Mouse (Mus musculus) mature B cell (primary cell): ENCODE results near the gene Myo1e.
"Not testable (repeated sequence)": the region's sequence is repeated elsewhere in the genome, so short reads cannot be mapped to it uniquely, and the experiment has no call there.

Source experiments
- in situ Hi-C: fragments of 300-500 bp; cut with MboI; formaldehyde crosslinking; loops from 2 replicates; pipeline ENCODE4 v1.14.3; 2019

Myo1e gene

GRCm38 (mm10) chr9:70249881-70250681, 42.9 kb downstream of the Myo1e start:
- in situ Hi-C loops = no loop called here

DNA sequence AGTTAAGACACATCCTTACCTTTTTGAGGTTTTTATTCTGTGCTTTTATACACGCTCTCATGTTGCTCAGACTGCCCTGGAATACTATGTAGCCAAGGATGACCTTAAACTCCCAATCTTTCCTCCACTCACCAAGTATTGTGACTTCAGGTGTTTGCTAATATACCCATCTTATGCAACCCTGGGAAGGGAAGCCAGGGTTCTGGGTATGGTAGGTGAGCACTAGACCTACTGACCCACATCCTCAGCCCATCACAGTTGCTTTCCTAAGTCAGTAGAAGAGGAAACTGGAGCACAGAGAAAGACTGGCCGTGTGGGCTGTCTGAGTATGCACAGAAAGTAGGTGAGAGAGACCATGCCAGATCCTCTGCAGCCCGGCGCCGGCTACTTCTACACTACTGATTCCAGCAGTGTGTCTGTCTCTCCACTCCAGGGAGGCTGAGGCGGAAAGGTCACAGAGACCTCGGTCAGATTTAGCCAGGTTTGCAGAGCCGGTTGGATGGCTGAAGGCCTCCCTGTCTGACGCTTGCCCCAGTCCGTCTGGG, 44.4 kb downstream of the Myo1e start:
- in situ Hi-C loops = no loop called here

- in situ Hi-C loops = no loop called here
Measured at GRCm38 (mm10) chr9:70253016-70253415, 45.9 kb downstream of the Myo1e start.

DNA sequence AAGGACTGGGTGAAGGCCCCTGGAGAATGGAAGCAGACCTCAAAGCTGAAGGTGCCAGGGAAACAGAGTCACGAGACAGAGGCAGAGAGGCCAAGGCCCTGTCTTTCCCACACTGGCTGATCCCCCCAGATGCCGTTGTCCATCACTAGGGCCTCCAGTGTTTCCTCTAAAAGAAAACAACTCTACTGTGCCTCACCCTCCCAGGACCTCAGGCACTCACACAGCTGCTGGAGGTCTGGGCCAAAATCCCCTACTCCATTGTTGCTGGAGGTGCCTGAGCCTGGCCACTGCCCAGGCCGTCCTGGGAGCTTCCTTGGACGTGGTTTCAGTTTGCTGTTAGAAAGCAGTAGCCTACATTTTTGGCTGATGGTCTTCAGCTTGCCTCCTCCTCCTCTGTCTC, 47.9 kb downstream of the Myo1e start:
- in situ Hi-C loops = no loop called here

DNA sequence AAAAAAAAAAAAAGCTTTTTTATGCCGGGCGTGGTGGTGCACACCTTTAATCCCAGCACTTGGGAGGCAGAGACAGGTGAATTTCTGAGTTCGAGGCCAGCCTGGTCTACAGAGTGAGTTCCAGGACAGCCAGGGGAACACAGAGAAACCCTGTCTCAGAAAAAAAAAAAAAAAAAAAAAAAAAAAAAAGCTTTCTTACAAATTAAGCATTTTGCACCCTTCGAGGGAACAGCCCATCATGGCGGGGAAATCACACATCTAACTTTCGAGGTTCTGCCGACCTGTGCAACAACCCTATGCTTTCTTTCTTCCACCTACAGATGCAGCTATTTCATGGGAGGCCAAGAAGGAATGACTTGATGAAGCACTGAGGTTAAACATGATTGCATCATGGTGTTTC, 48.9 kb downstream of the Myo1e start:
- in situ Hi-C loops = not testable (repeated sequence)

GRCm38 (mm10) chr9:70257289-70258101, 50.3 kb downstream of the Myo1e start:
- in situ Hi-C loops = no loop called here

DNA sequence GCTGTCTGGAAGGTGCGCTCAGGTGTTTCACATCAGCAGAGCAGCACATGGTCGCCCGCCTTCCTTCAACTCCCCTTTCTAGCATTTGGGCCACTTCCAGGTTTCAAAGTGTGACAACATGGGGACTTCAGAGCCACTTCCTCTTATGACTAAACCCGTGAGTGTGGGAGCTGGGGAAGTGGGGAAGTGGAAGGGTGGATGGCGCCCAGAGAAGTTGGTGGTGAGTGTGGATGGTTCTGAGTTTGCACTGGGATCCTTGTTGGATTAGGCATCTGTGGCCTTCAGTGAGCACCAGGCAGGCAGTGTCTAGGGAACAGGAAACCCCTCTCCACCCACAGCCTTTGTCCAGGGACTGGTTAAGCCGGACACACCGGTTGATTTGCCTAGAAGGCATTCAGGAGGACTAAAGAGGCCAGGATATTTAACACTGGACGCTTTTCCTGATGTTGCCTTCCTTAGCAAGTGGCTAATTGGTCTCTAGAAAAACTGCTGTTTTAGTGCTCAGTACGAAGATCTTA, 53.2 kb downstream of the Myo1e start:
- in situ Hi-C loops = no loop called here

GRCm38 (mm10) chr9:70261646-70262045, 54.5 kb downstream of the Myo1e start:
- in situ Hi-C loops = no loop called here

GRCm38 (mm10) chr9:70263134-70263533, 56.0 kb downstream of the Myo1e start:
- in situ Hi-C loops = no loop called here

GRCm38 (mm10) chr9:70263735-70264134, 56.6 kb downstream of the Myo1e start:
- in situ Hi-C loops = no loop called here

GRCm38 (mm10) chr9:70265513-70265912, 58.4 kb downstream of the Myo1e start:
- in situ Hi-C loops = no loop called here

DNA sequence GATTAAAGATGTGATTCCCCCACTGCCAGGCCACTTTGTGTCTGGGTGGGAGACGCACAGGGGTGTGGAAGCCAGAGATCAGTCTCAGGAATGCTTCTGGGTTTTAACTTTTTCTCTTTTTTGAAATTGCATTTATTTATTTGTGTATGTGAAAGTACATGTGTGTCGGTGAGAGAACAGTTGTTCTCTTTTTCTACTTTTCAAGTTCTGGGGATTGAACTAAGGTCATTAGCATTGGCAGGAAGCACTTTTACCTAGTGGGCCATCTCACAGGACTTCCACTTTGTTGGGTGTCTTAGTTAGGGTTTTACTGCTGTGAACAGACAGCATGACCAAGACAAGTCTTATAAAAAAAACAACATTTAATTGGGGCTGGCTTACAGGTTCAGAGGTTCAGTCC, 59.0 kb downstream of the Myo1e start:
- in situ Hi-C loops = no loop called here

GRCm38 (mm10) chr9:70267108-70267507, 60.0 kb downstream of the Myo1e start:
- in situ Hi-C loops = no loop called here

DNA sequence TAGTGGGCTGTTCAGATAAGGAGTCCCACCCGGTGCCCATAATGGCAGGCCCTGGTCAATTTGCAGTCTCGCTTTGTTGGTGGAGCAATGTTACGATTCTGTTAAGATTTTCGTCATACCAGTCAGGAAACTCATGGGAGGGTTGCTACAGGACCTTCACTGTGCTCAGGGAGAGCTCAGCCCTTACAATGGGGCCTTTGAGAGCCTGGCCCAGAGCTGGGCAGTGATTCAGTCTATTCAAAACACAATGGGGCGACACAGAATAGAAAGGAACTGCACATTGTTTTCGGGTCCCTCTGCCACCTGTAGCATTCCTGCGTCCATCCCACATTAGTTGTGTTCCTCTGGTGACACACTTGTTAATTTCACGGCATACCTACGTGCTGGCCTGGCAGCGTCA, 62.2 kb downstream of the Myo1e start:
- in situ Hi-C loops = no loop called here

GRCm38 (mm10) chr9:70270468-70270867, 63.3 kb downstream of the Myo1e start:
- in situ Hi-C loops = no loop called here

DNA sequence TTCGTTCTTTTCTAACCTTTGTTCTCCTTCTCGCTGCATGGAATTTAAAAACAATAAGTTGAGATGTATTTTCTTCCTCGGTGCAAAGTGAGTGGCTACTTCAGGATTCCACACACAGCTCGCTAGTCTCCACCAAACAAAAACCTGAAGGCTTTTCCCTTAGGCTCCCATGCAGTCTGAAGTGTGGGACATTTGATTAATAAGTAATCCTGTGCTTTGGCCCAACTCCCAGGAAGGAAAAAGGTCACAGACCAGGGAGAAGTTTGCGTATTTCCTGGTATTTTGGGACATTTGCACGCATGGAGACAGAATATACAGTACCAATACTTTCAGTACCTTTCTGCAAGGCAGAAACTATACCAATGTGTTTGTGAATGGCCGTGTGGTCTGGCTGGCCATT, 64.0 kb downstream of the Myo1e start:
- in situ Hi-C loops = no loop called here

GRCm38 (mm10) chr9:70271631-70272030, 64.5 kb downstream of the Myo1e start:
- in situ Hi-C loops = no loop called here

DNA sequence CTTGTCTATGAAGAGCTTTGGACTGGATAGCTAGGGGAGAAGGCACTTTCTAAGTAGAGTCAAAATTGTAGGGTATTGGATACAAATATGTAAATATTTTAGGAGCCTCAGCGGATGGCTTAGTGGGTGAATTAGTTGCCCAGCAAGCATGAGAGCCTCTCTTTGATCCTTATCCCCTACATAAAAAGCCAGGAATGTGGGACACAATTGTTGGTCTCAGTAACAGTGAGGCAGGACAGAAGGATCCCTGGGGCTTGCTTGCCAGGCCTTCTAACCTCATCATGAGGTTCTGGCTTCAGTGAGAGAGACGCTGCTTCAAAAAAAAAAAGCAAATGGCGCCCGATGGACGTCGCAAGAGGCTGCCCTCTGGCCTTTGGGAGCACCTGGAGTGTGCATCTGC, 66.9 kb downstream of the Myo1e start:
- in situ Hi-C loops = no loop called here

DNA sequence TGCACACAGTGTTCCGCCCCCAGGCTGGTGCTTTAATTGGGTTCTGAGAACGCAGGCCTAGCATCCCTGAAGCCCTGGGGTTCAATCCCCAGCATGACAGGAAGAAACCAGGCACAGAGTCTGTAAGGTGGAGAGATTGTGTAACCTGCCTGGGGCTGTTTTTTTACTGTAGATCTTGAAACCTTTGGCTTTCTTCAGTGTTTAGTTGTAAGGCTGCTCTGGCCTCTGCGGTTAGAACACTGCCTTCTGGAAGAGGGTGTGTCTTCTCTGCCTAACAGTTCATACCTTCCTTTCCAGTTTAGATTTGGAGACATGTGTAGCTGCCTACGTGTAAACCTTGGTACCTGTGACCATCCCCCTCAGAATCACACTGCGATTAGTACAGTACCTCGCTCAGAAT, 67.3 kb downstream of the Myo1e start:
- in situ Hi-C loops = no loop called here

- in situ Hi-C loops = no loop called here
Measured at GRCm38 (mm10) chr9:70274887-70275555, 67.9 kb downstream of the Myo1e start.

DNA sequence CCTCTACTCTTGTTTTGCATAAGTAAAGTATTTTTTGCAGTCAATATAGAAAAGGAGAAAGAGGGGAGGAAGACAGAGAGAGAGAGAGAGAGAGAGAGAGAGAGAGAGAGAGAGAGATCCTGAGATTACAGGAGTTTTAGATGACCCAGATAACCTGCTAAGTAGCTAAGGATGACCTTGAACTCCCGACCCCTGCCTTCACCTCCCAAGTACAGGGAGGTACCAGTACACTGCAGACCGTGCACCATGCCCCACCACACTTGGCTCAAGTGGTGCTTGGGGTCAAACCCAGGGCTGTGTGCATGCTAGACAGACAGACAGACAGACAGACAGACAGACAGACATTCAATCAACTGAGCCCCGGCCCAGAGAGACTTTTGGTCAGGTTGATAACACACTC, 69.9 kb downstream of the Myo1e start:
- in situ Hi-C loops = no loop called here

- in situ Hi-C loops = no loop called here
Measured at GRCm38 (mm10) chr9:70277529-70277982, 70.4 kb downstream of the Myo1e start.
